Mouse (Mus musculus) MEL (cell line): ENCODE data around the gene Col4a3. TPM values are rescaled to one million over a fixed set of nuclear protein-coding genes. Genes with fewer than 3 reads are reported as not detected.

Experiments used
- DNase-seq: peaks from one replicate; pipeline ENCODE4 v3.0.0; 2011; ENCODE audit warnings: low read depth, low spot score
- H3K27ac ChIP-seq: 2 replicates; pipeline ENCODE4 v1.5.1; 2012; ENCODE audit warnings: low read depth, mild to moderate bottlenecking, control low read depth, low read length, moderate library complexity; ENCODE audit not compliant: control insufficient read depth
- H3K27me3 ChIP-seq, 2 experiments: fragments of 150-350 bp in 1 of 2; sonication (generic) in 1 of 2; 2 replicates each; pipeline ENCODE4 v1.6.1; 2012; ENCODE audit warnings: low read length in 2 of 2, mild to moderate bottlenecking in 2 of 2, improper control_type of control experiment in 1 of 2, moderate library complexity in 1 of 2; ENCODE audit not compliant: insufficient read depth in 2 of 2, control insufficient read depth in 1 of 2
- H3K36me3 ChIP-seq, 2 experiments: 2 replicates each; pipeline ENCODE4 v1.6.1; 2012 to 2014; ENCODE audit warnings: low read length in 2 of 2, improper control_type of control experiment in 1 of 2, inconsistent platforms in 1 of 2, mild to moderate bottlenecking in 1 of 2; ENCODE audit not compliant: insufficient read depth in 2 of 2, control insufficient read depth in 1 of 2
- H3K4me1 ChIP-seq, 2 experiments: fragments of 150-350 bp in 1 of 2; sonication (generic) in 1 of 2; 2 replicates each; pipeline ENCODE4 v1.6.1; 2012; ENCODE audit warnings: low read length in 2 of 2, improper control_type of control experiment in 1 of 2, mild to moderate bottlenecking in 1 of 2; ENCODE audit not compliant: insufficient read depth in 2 of 2, control insufficient read depth in 1 of 2
- H3K4me3 ChIP-seq, 2 experiments: fragments of 150-350 bp in 1 of 2; sonication (generic) in 1 of 2; 2 replicates each; pipeline ENCODE4 v1.5.1; 2012; ENCODE audit warnings: low read depth in 2 of 2, low read length in 2 of 2, mild to moderate bottlenecking in 2 of 2, moderate library complexity in 2 of 2, control low read depth in 1 of 2, improper control_type of control experiment in 1 of 2; ENCODE audit not compliant: control insufficient read depth in 1 of 2, insufficient read depth in 1 of 2
- H3K79me2 ChIP-seq: 2 replicates; pipeline ENCODE4 v1.6.1; 2012; ENCODE audit warnings: mild to moderate bottlenecking, low read length, moderate library complexity; ENCODE audit not compliant: control insufficient read depth, poor library complexity, insufficient read depth
- H3K9ac ChIP-seq: 2 replicates; pipeline ENCODE4 v1.6.1; 2012; ENCODE audit warnings: low read depth, mild to moderate bottlenecking, control low read depth, low read length, moderate library complexity; ENCODE audit not compliant: control insufficient read depth, poor library complexity, severe bottlenecking
- H3K9me3 ChIP-seq: fragments of 150-350 bp; sonication (generic); replicated peaks from 2 replicates; pipeline ENCODE4 v1.6.1; 2012; ENCODE audit warnings: mild to moderate bottlenecking, low read length, improper control_type of control experiment, moderate library complexity; ENCODE audit not compliant: insufficient read depth
- BHLHE40 ChIP-seq: IDR thresholded peaks from 2 replicates; pipeline ENCODE4 v1.6.1; 2012; ENCODE audit warnings: low read depth, mild to moderate bottlenecking, inconsistent platforms, low read length, improper control_type of control experiment, borderline replicate concordance
- CHD1 ChIP-seq: IDR thresholded peaks from 2 replicates; pipeline ENCODE4 v1.6.1; 2012; ENCODE audit warnings: low read depth, mild to moderate bottlenecking, inconsistent platforms, low read length, improper control_type of control experiment
- CHD2 ChIP-seq: IDR thresholded peaks from 2 replicates; pipeline ENCODE4 v1.6.1; 2011; ENCODE audit warnings: low read length, improper control_type of control experiment
- ELF1 ChIP-seq: IDR thresholded peaks from 2 replicates; pipeline ENCODE4 v1.6.1; 2014; ENCODE audit warnings: low read depth, mild to moderate bottlenecking, inconsistent platforms, low read length, improper control_type of control experiment, moderate library complexity
- EP300 ChIP-seq, 2 experiments: IDR thresholded peaks; 2 replicates each; pipeline ENCODE4 v1.6.1; 2011; ENCODE audit warnings: improper control_type of control experiment in 2 of 2, low read length in 2 of 2, low read depth in 1 of 2, mild to moderate bottlenecking in 1 of 2
- ETS1 ChIP-seq: IDR thresholded peaks from 2 replicates; pipeline ENCODE4 v1.6.1; 2012; ENCODE audit warnings: low read depth, mild to moderate bottlenecking, inconsistent platforms, low read length, improper control_type of control experiment, moderate library complexity
- GABPA ChIP-seq: IDR thresholded peaks from 2 replicates; pipeline ENCODE4 v1.6.1; 2012; ENCODE audit warnings: low read depth, mild to moderate bottlenecking, inconsistent platforms, low read length, improper control_type of control experiment, moderate library complexity
- GATA1 ChIP-seq: IDR thresholded peaks from 2 replicates; pipeline ENCODE4 v1.6.1; 2011; ENCODE audit warnings: low read depth, low read length, improper control_type of control experiment
- JUND ChIP-seq: IDR thresholded peaks from 2 replicates; pipeline ENCODE4 v1.6.1; 2011; ENCODE audit warnings: low read depth, mild to moderate bottlenecking, improper control_type of control experiment, low read length
- KAT2A ChIP-seq: conservative IDR thresholded peaks from 2 replicates; pipeline ENCODE4 v1.6.1; 2012; ENCODE audit warnings: low read depth, low read length, improper control_type of control experiment, inconsistent platforms
- MYC ChIP-seq: IDR thresholded peaks from 2 replicates; pipeline ENCODE4 v1.6.1; 2011; ENCODE audit warnings: low read depth, mild to moderate bottlenecking, low read length, improper control_type of control experiment, moderate library complexity
- POLR2A ChIP-seq, 2 experiments: IDR thresholded peaks; 2 replicates each; pipeline ENCODE4 v1.6.1; 2011 to 2012; ENCODE audit warnings: low read length in 2 of 2, mild to moderate bottlenecking in 2 of 2, control low read depth in 1 of 2, improper control_type of control experiment in 1 of 2, low read depth in 1 of 2, moderate library complexity in 1 of 2; ENCODE audit not compliant: control insufficient read depth in 1 of 2, insufficient read depth in 1 of 2, poor library complexity in 1 of 2
- RCOR1 ChIP-seq: IDR thresholded peaks from 2 replicates; pipeline ENCODE4 v1.6.1; 2012; ENCODE audit warnings: low read depth, mild to moderate bottlenecking, inconsistent platforms, low read length, improper control_type of control experiment
- SIN3A ChIP-seq: IDR thresholded peaks from 2 replicates; pipeline ENCODE4 v1.6.1; 2012; ENCODE audit warnings: low read length, improper control_type of control experiment, inconsistent platforms
- TAL1 ChIP-seq: IDR thresholded peaks from 2 replicates; pipeline ENCODE4 v1.6.1; 2012; ENCODE audit warnings: mild to moderate bottlenecking, inconsistent platforms, low read length, moderate library complexity, mixed read lengths
- TBP ChIP-seq: IDR thresholded peaks from 2 replicates; pipeline ENCODE4 v1.8.0; 2011; ENCODE audit warnings: low read depth, low read length, improper control_type of control experiment
- TCF12 ChIP-seq: IDR thresholded peaks from 2 replicates; pipeline ENCODE4 v1.6.1; 2014; ENCODE audit warnings: low read depth, mild to moderate bottlenecking, inconsistent platforms, low read length, improper control_type of control experiment, moderate library complexity
- UBTF ChIP-seq: IDR thresholded peaks from 2 replicates; pipeline ENCODE4 v1.6.1; 2012; ENCODE audit warnings: low read depth, mild to moderate bottlenecking, inconsistent platforms, low read length, improper control_type of control experiment, moderate library complexity, borderline replicate concordance; ENCODE audit not compliant: insufficient read depth
- ZC3H11A ChIP-seq: IDR thresholded peaks from 2 replicates; pipeline ENCODE4 v1.6.1; 2012; ENCODE audit warnings: low read depth, mild to moderate bottlenecking, inconsistent platforms, low read length, improper control_type of control experiment
- ZMIZ1 ChIP-seq: IDR thresholded peaks from 2 replicates; pipeline ENCODE4 v1.6.1; 2012; ENCODE audit warnings: low read depth, mild to moderate bottlenecking, inconsistent platforms, low read length, improper control_type of control experiment, moderate library complexity
- polyA plus RNA-seq, 2 experiments: library from polyadenylated mRNA; stranded (reverse) in 1 of 2; unstranded in 1 of 2; fragments of >175 nt in 1 of 2; fragments of >200 nt in 1 of 2; gene quantifications; 2 replicates each; pipeline versions ENCODE4 v1.2.1 to v1.2.4; 2012; ENCODE audit warnings: low replicate concordance in 2 of 2, low read depth in 1 of 2; ENCODE audit not compliant: insufficient read length in 2 of 2, insufficient read depth in 1 of 2, missing spikeins in 1 of 2
- total RNA-seq: library from RNA; depleted of rRNA; stranded (reverse); fragments of 300-350 nt; gene quantifications from 2 replicates; pipeline ENCODE4 v1.2.3, GENCODE M21; 2012

Gene Col4a3
- total and polyA plus RNA-seq, 3 experiments: 0.19 to 0.47 TPM; not detected in 1

DNA sequence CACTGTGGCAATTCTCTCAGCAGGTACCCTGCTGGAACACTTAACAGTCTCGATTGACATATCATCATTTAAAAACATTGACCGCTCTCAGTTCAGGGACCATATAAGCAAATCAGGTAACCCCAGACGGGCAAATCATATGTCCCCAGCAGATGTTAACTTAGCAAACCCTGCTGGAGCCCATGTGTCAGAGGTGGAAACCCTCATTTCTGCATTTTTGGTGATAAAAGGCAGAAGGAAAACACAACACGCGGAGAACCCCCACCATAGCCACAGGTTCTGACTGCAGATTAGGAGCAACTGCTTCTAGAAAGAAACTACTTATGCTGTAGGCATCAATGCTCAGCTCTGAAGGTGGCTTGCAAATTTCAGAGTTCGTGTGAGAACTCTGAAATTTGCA lies 38.2 kb downstream of the Col4a3 start (continued):
- TF ChIP-seq KAT2A (no peak), BHLHE40 (peak; percentile 45; the same call in 1 of the 2 replicates), ETS1 (peak; percentile 82), POLR2A (IDR thresholded peaks at IDR 0.05; ENCODE audit: control insufficient read depth in 1 of 2, insufficient read depth in 1 of 2, low read depth in 1 of 2, low read length in 2 of 2, poor library complexity in 1 of 2) (no peak), GABPA (no peak), UBTF (no peak), MYC (0 out of 2 replicates have a peak, but pooled peaks have one; percentile 32), EP300 (IDR thresholded peaks at IDR 0.05; ENCODE audit: low read depth in 1 of 2, low read length in 2 of 2) (peak; percentile 67 to 83; a peak in 3 of 4 replicates)

DNA sequence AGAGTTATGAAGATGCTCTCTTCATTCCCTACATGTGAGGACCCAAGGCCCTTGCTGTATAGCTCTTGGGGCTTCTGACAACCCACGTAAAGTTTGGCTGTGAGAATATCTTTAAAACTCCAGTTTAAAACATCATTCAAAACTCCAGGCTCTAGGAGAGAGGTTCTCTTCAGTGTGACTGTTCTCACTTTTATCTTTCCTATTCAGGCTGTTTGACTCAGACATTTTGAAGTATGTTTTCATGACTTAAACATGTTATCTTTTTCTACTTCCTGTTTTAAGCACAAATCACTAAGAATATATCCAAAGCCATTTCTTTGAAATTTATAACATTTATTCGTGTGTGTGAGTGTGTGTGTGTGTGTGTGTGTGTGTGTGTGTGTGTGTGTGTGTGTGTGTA lies 38.8 kb downstream of the Col4a3 start:
- H3K4me3 ChIP-seq: peak overlapping the region; percentile 0 to 8; a peak in 1 of 4 replicates
- TF ChIP-seq CHD2 (no peak), SIN3A (peak; percentile 48; the same call in 1 of the 2 replicates), GATA1 (peak; percentile 92), ELF1 (no peak), TBP (0 out of 2 replicates have a peak, but pooled peaks have one; percentile 10), JUND (no peak; the same call in 1 of the 2 replicates), MYC (peak; percentile 32; the same call in 1 of the 2 replicates), CHD1 (no peak), EP300 (IDR thresholded peaks at IDR 0.05; ENCODE audit: low read depth in 1 of 2, low read length in 2 of 2) (peak; percentile 91 to 96), TAL1 (peak; percentile 85), RCOR1 (peak; percentile 89), ETS1 (peak; percentile 79), TCF12 (peak; percentile 90), ZC3H11A (no peak), ZMIZ1 (no peak)
- no peaks in the 10 kb centered on the region for H3K79me2 ChIP-seq
- H3K9ac ChIP-seq: no peak overlapping the region
- peaks cover 0 to 33% of the 10 kb centered on the region in 2 experiments; a peak in 2 of 4 replicates for H3K36me3 ChIP-seq
- no peaks in the 10 kb centered on the region for H3K9me3 ChIP-seq
- peak; percentile 80 for DNase-seq
- no peaks in the 10 kb centered on the region for H3K27me3 ChIP-seq
- peaks cover 18 to 37% of the 10 kb centered on the region in 2 experiments for H3K4me1 ChIP-seq
- H3K27ac ChIP-seq: peak overlapping the region; percentile 73
